Mouse (Mus musculus): ENCODE data around the gene Krtap10-10. TPM values are rescaled to one million over a fixed set of nuclear protein-coding genes. Genes with fewer than 3 reads are reported as not detected.
"Not testable (repeated sequence)": the region's sequence is repeated elsewhere in the genome, so short reads cannot be mapped to it uniquely, and the experiment has no call there.

Krtap10-10 gene
- total RNA-seq (2022) = not detected

- peak; percentile 5 to 43 for DNase-seq (ENCODE audit: low spot score in 2 of 2)
Observed at GRCm38 (mm10) chr10:77835647-77836046, at the start of gene Krtap10-10. Krtap10-10 (plus strand) TSS chr10:77835947.

DNA sequence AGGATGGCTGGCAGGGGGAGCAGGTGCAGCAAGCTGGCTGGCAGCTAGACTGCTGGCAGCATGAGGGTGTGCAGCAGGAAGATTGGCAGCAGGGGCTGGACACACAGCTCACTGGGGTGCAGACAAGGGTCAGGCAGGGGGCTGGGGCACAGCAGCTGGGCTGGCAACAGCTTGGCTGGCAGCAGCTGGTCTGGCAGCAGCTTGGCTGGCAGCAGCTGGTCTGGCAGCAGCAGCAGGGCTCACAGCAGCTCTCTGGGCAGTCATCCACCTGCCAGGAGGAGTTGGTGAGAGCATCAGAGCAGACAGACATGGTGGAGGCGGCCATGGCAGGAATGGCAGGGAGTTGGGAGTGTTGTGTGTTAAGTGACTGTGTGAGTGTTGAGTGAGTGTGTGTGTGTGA, 47.9 kb upstream of the Krtap10-10 start, which contains the start of gene Gm7137:
TSS of gene Gm7137 (minus strand) at position 325 of the 400 bp plus-strand sequence.
- peak in 1 of 2 experiments; percentile 30 for DNase-seq (ENCODE audit: low spot score in 2 of 2)

DNA sequence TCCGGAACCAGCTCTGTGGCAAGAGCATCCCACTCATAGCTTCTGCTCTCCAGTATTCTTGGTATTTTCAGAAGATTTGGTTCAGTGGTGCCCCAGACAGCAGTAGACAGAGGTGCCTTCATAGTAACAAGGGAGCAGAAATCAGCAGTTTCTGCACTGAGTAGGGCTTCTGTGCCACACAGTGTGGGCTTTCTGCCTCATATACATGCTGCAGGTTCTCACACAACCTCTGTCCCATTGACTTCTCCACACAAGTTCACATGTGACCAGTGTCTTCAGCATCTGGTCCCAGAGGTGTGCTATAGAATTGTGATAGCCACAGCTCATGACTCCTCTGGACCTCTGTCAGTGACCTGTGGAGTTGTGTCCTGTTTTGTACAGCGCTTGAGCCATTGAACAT, 47.1 kb upstream of the Krtap10-10 start:
- no peak for DNase-seq (ENCODE audit: low spot score in 2 of 2)

GRCm38 (mm10) chr10:77794976-77795375, 40.8 kb upstream of the Krtap10-10 start, which contains the start of gene Gm9639:
Gm9639 (minus strand) TSS chr10:77795076.
- peak in 1 of 2 experiments; percentile 17 for DNase-seq (ENCODE audit: low spot score in 2 of 2)

DNA sequence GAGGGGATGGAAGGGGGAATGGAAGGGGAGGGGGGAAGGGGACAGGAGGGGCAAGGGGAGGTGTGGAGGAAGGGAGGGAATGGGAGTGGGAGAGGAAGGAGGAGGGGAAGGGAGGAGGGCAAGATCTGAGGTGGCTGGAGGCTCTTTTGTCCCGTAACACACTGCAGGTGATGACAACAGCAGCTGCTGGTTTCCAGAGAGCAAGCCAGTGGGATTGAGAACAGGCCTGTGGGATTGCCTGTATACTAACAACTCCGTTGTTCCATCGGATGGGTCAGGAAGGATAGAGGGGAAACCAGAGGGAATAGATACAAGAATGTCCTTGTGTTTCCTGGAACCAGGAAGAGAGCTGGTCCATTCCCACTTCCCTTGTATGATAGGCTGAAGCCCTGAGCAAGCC, 38.1 kb upstream of the Krtap10-10 start:
- DNase-seq (ENCODE audit: low spot score in 2 of 2) = no peak

- not testable (repeated sequence) for DNase-seq (ENCODE audit: low spot score in 2 of 2)
Observed at GRCm38 (mm10) chr10:77798164-77798920, 37.4 kb upstream of the Krtap10-10 start.

GRCm38 (mm10) chr10:77798921-77799508, 36.7 kb upstream of the Krtap10-10 start, which contains the start of gene Gm19668:
Gm19668 (minus strand) TSS chr10:77799133.
- DNase-seq (ENCODE audit: low spot score in 2 of 2) = no peak

GRCm38 (mm10) chr10:77804095-77804494, 31.7 kb upstream of the Krtap10-10 start:
- no peak for DNase-seq (ENCODE audit: low spot score in 2 of 2)

GRCm38 (mm10) chr10:77811743-77812142, 24.0 kb upstream of the Krtap10-10 start, which contains the start of gene Gm9507:
Gm9507 (minus strand) TSS chr10:77811843.
- no peak for DNase-seq (ENCODE audit: low spot score in 2 of 2)

GRCm38 (mm10) chr10:77814382-77814781, 21.4 kb upstream of the Krtap10-10 start, which contains the start of gene Gm2696:
Gm2696 (plus strand) TSS chr10:77814682.
- no peak for DNase-seq (ENCODE audit: low spot score in 2 of 2)

DNA sequence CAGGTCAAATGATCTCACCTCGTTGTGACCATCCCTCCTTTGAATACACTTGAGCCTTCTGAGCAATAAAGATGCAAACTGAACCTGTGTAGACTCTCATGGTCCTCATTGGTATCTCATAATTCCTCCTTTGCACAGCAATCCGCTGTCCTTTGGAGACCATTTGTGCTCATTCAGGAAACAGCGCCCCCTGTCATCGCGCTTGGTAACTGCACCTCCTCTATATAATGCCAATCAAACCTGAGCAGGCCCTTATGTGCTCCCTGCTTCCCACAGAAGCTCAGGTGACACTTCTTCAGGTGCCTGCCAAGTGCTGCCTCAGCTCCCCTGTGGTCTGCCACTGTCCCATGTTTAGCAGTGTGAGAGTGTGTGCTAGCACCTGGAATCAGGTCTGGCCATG, 20.2 kb upstream of the Krtap10-10 start:
- no peak for DNase-seq (ENCODE audit: low spot score in 2 of 2)

GRCm38 (mm10) chr10:77818523-77818922, 17.2 kb upstream of the Krtap10-10 start:
- DNase-seq (ENCODE audit: low spot score in 2 of 2) = no peak

DNA sequence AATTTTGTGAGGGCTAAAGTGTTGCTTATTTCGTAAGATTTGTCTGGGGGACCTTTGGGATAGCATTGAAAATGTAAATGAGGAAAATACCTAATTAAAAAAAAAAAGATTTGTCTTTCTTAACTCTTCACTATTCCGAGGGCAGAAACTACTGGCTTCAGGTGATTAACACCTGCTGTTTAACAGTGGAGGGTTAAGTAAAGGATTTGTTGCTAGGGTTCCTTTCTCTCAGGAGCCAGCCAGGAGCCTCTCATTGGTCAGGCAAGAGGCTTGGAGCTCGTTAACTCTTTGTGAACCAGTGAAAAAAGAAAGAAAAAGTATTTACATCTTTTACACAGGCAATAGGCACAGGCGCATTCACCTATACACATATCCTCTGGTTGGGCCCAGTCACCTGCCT, 16.5 kb upstream of the Krtap10-10 start:
- no peak for DNase-seq (ENCODE audit: low spot score in 2 of 2)

DNA sequence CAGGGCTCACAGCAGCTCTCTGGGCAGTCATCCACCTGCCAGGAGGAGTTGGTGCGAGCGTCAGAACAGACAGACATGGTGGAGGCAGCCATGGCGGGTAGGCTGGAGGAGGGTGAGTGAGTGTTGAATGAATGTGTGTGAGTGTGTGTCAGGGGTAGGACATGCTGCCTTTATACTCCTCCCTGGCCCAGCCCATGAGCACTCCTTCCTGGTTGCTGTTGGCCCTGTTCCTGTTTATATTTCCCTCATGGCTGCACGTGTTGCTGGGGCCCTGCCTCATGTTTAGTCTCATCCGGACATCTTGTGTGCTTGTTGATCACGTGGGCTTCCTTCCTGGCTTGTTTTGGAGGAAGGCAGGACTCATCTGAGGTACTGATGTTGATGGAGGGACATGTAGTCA, 8.8 kb upstream of the Krtap10-10 start, which contains the start of gene Krtap10-4:
TSS of gene Krtap10-4 (minus strand) at position 145 of the 400 bp plus-strand sequence.
- DNase-seq (ENCODE audit: low spot score in 2 of 2) = no peak

- no peak for DNase-seq (ENCODE audit: low spot score in 2 of 2)
Observed at GRCm38 (mm10) chr10:77839006-77839405, 3.3 kb downstream of the Krtap10-10 start.

DNA sequence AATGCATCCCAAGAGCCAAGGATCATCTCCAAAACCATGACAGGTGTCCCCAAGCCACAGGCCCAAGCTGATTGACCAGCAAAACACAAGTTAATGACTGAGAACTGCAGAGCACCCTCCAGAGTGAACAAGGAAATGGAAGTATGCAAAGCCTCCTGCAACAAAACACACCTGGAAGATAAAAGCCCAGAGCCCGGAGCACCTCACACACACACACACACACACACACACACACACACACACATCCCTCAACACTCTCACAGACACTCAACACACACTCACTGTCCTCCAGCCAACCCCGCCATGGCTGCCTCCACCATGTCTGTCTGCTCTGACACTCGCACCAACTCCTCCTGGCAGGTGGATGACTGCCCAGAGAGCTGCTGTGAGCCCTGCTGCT, 10.8 kb downstream of the Krtap10-10 start, which contains the start of gene Gm36176:
TSS of gene Gm36176 (plus strand) at position 301 of the 400 bp plus-strand sequence.
- no peak for DNase-seq (ENCODE audit: low spot score in 2 of 2)

DNA sequence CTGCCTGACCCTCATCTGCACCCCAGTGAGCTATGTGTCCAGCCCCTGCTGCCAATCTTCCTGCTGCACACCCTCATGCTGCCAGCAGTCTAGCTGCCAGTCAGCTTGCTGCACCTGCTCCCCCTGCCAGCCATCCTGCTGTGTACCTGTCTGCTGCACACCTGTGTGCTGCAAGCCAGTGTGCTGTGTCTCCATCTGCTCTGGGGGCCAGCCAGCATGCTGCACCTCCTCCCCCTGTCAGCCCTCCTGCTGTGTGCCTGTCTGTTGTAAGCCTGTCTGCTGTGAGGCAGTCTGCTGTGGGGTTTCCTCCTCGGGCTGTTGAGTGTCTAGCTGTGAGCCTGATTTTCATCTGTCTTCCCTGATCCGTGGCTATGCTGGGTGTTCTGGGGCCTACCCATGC, 11.2 kb downstream of the Krtap10-10 start:
- DNase-seq (ENCODE audit: low spot score in 2 of 2) = no peak

DNA sequence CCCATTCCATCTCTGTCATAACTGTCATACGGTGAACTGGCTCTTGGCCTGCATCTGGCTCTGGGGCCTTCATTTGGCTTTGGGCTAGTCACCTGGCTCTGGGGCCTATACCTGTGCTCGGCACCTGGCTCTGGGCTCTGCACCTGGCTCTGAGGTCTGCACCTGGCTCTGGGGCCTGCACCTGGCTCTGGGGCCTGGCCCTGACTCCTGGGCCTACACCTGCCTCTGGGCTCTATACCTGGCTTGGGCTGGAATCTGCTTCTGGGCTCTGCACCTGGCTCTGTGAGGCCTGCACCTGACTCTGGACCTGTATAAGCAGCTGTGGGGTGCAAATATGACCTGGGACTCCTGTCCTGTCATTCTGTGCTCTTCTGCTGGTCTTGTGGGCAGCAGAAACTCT, 11.8 kb downstream of the Krtap10-10 start:
- no peak for DNase-seq (ENCODE audit: low spot score in 2 of 2)

GRCm38 (mm10) chr10:77852559-77852958, 16.8 kb downstream of the Krtap10-10 start, which contains the start of gene Gm10318:
Gm10318 (plus strand) TSS chr10:77852859.
- no peak for DNase-seq (ENCODE audit: low spot score in 2 of 2)

DNA sequence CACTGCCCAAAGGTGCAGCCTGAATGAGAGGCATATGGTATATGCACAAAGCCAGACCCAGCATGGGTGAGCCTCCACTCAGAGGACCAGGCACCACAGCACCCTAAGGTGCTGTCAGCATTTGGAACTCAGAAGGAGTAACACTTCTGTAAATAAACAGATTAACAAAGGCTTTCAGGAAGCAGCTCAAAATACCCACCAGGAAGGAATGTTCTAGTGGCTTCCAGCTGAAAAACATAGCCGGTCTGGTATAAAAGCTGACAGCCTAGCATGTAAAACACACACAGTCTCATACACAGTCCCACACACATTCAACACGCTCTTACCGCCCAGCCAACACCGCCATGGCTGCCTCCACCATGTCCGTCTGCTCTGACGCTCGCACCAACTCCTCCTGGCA, 25.9 kb downstream of the Krtap10-10 start, which contains the start of gene Gm3285:
TSS of gene Gm3285 (plus strand) at position 301 of the 400 bp plus-strand sequence.
- no peak for DNase-seq (ENCODE audit: low spot score in 2 of 2)

- DNase-seq (ENCODE audit: low spot score in 2 of 2) = no peak
Observed at GRCm38 (mm10) chr10:77864067-77864761, 28.5 kb downstream of the Krtap10-10 start.
